Mouse (Mus musculus): ENCODE measurements at regions not wholly inside any gene's neighbourhood (a gene's known extent, or its start where the extent isn't known, plus 50 kb on each side); places are given as distances from the start of the nearest gene placed in this dataset.

- Histone ChIP-seq H3K27ac (replicated peaks; ENCODE audit: low read depth, low read length) (no peak overlapping the region), H3K4me1 (ENCODE audit: control insufficient read depth, insufficient read depth, insufficient read length, low read length) (peaks cover 3% of the 10 kb centered on the region; the same call in 1 of the 2 replicates)
These were observed 63.7 kb upstream of the Cep85l start for GRCm38 (mm10) chr10:53443443-53443842.

GRCm38 (mm10) chr10:53442912-53443311 lies 63.2 kb upstream of the Cep85l start:
- Histone ChIP-seq H3K4me1 (ENCODE audit: control insufficient read depth, insufficient read depth, insufficient read length, low read length) (peaks cover 3% of the 10 kb centered on the region; the same call in 1 of the 2 replicates), H3K4me3 (ENCODE audit: insufficient read depth, low read depth, low read length) (no peak overlapping the region), H3K27ac (replicated peaks; ENCODE audit: low read depth, low read length) (no peak overlapping the region)

More at GRCm38 (mm10) chr10:53443443-53443842, 63.7 kb upstream of the Cep85l start:
- H3K4me3 ChIP-seq (ENCODE audit: insufficient read depth, low read depth, low read length): no peak overlapping the region

GRCm38 (mm10) chr10:53440251-53440650 lies 60.5 kb upstream of the Cep85l start:
- Histone ChIP-seq H3K27ac (replicated peaks; ENCODE audit: low read depth, low read length) (no peak overlapping the region), H3K4me3 (ENCODE audit: insufficient read depth, low read depth, low read length) (no peak overlapping the region), H3K4me1 (ENCODE audit: control insufficient read depth, insufficient read depth, insufficient read length, low read length) (peaks cover 15% of the 10 kb centered on the region)

GRCm38 (mm10) chr10:53438388-53438787 lies 58.6 kb upstream of the Cep85l start:
- Histone ChIP-seq H3K4me3 (ENCODE audit: insufficient read depth, low read depth, low read length) (no peak overlapping the region), H3K4me1 (ENCODE audit: control insufficient read depth, insufficient read depth, insufficient read length, low read length) (peaks cover 23% of the 10 kb centered on the region), H3K27ac (replicated peaks; ENCODE audit: low read depth, low read length) (peak overlapping the region; percentile 95)

GRCm38 (mm10) chr10:53437724-53438123 lies 58.0 kb upstream of the Cep85l start:
- Histone ChIP-seq H3K4me1 (ENCODE audit: control insufficient read depth, insufficient read depth, insufficient read length, low read length) (peaks cover 23% of the 10 kb centered on the region), H3K4me3 (ENCODE audit: insufficient read depth, low read depth, low read length) (no peak overlapping the region), H3K27ac (replicated peaks; ENCODE audit: low read depth, low read length) (peak overlapping the region; percentile 85)

GRCm38 (mm10) chr10:53436023-53436475 lies 56.3 kb upstream of the Cep85l start:
- H3K4me1 ChIP-seq (ENCODE audit: control insufficient read depth, insufficient read depth, insufficient read length, low read length): peaks cover 23% of the 10 kb centered on the region
- H3K27ac ChIP-seq (replicated peaks; ENCODE audit: low read depth, low read length): peak overlapping the region; percentile 90
- no peak overlapping the region for H3K4me3 ChIP-seq (ENCODE audit: insufficient read depth, low read depth, low read length)

- H3K4me1 ChIP-seq (ENCODE audit: control insufficient read depth, insufficient read depth, insufficient read length, low read length): peaks cover 23% of the 10 kb centered on the region
- peak overlapping the region; percentile 90 for H3K27ac ChIP-seq (replicated peaks; ENCODE audit: low read depth, low read length)
- peak overlapping the region; percentile 31; the same call in 1 of the 2 replicates for H3K4me3 ChIP-seq (ENCODE audit: insufficient read depth, low read depth, low read length)
These were observed 55.6 kb upstream of the Cep85l start for GRCm38 (mm10) chr10:53435181-53435874.

GRCm38 (mm10) chr10:53434376-53435171 lies 54.8 kb upstream of the Cep85l start:
- Histone ChIP-seq H3K4me1 (ENCODE audit: control insufficient read depth, insufficient read depth, insufficient read length, low read length) (peaks cover 28% of the 10 kb centered on the region), H3K4me3 (ENCODE audit: insufficient read depth, low read depth, low read length) (peak overlapping the region; percentile 31; the same call in 1 of the 2 replicates), H3K27ac (replicated peaks; ENCODE audit: low read depth, low read length) (peak overlapping the region; percentile 90)

- no peak overlapping the region for H3K4me3 ChIP-seq (ENCODE audit: insufficient read depth, low read depth, low read length)
- no peak overlapping the region for H3K27ac ChIP-seq (replicated peaks; ENCODE audit: low read depth, low read length)
- peaks cover 31% of the 10 kb centered on the region for H3K4me1 ChIP-seq (ENCODE audit: control insufficient read depth, insufficient read depth, insufficient read length, low read length)
These were observed 53.0 kb upstream of the Cep85l start for GRCm38 (mm10) chr10:53432794-53433193.

GRCm38 (mm10) chr10:53429539-53430344 lies 50.0 kb upstream of the Cep85l start:
- peaks cover 13% of the 10 kb centered on the region for H3K4me1 ChIP-seq (ENCODE audit: control insufficient read depth, insufficient read depth, insufficient read length, low read length)
- H3K27ac ChIP-seq (replicated peaks; ENCODE audit: low read depth, low read length): peak overlapping the region; percentile 44; the same call in 1 of the 2 replicates
- no peak overlapping the region for H3K4me3 ChIP-seq (ENCODE audit: insufficient read depth, low read depth, low read length)
